Mouse (Mus musculus) C2C12 (cell line): Measurements from ENCODE around the gene Lrrtm3. TPM values are rescaled to one million over a fixed set of nuclear protein-coding genes. Genes with fewer than 3 reads are reported as not detected.

Source experiments
- H3K27me3 ChIP-seq: one replicate; pipeline ENCODE4 v1.6.1; 2011; ENCODE audit not compliant: control insufficient read depth, insufficient read depth, insufficient read length
- H3K36me3 ChIP-seq: one replicate; pipeline ENCODE4 v1.6.1; 2011; ENCODE audit not compliant: control insufficient read depth, insufficient read depth
- H3K4me3 ChIP-seq: one replicate; pipeline ENCODE4 v1.5.1; 2011; ENCODE audit warnings: mild to moderate bottlenecking, control low read depth; ENCODE audit not compliant: poor library complexity, insufficient read depth, severe bottlenecking
- H3K79me2 ChIP-seq: one replicate; pipeline ENCODE4 v1.6.1; 2011; ENCODE audit not compliant: control insufficient read depth, insufficient read depth
- H3K79me3 ChIP-seq: one replicate; pipeline ENCODE4 v1.6.1; 2011; ENCODE audit warnings: low read depth, control low read depth
- H3ac ChIP-seq: one replicate; pipeline ENCODE3; 2011; ENCODE audit warnings: low read depth; ENCODE audit not compliant: control insufficient read depth, insufficient read length
- CEBPB ChIP-seq: IDR thresholded peaks from one replicate; pipeline ENCODE4 v1.6.1; 2011; ENCODE audit warnings: low read depth, mild to moderate bottlenecking, control low read depth, moderate library complexity
- CTCF ChIP-seq: IDR thresholded peaks from one replicate; pipeline ENCODE4 v1.5.1; 2011; ENCODE audit not compliant: control insufficient read depth, insufficient read depth, insufficient read length
- FOSL1 ChIP-seq: IDR thresholded peaks from one replicate; pipeline ENCODE4 v1.8.0; 2011; ENCODE audit warnings: mild to moderate bottlenecking, low read length; ENCODE audit not compliant: poor library complexity, insufficient read depth, severe bottlenecking
- MAX ChIP-seq: IDR thresholded peaks from one replicate; pipeline ENCODE4 v1.6.1; 2011; ENCODE audit warnings: mild to moderate bottlenecking, control low read depth
- MYOD1 ChIP-seq: IDR thresholded peaks from one replicate; pipeline ENCODE4 v1.6.1; 2011; ENCODE audit warnings: low read depth; ENCODE audit not compliant: control insufficient read depth, insufficient read length
- MYOG ChIP-seq: IDR thresholded peaks from one replicate; pipeline ENCODE4 v1.6.1; 2011; ENCODE audit not compliant: control insufficient read depth, insufficient read length; ENCODE audit errors: extremely low read depth
- USF1 ChIP-seq: IDR thresholded peaks from one replicate; pipeline ENCODE4 v1.6.1; 2011; ENCODE audit warnings: low read depth, mild to moderate bottlenecking, control low read depth, moderate library complexity
- polyA plus RNA-seq: library from polyadenylated mRNA; unstranded; fragments of >200 nt; fragmentation: generic; extraction: Trizol; gene quantifications from one replicate; pipeline ENCODE4 v1.2.1, GENCODE M21; 2012; ENCODE audit warnings: missing spikeins

Gene Lrrtm3
- polyA plus RNA-seq, 1 experiment: not detected

DNA sequence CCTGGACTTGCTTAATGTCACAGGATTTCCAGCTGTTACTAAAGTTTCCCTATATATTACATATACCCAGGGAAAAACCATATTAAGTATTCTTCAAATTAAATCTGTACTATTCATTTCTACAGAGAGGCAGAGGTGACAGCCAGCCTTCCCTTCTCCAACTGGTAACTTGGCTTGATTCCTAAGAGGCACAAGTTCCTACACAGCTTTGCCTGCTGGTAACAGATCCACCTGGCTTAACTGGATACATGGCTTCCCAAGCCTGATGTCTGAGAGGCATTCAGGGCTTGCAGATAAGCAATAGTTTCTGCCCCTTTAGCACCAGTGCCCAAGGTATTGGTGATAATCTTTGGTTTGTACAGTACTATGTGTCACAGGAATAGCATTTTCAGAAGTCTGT is 190.2 kb downstream of the Lrrtm3 start:
- TF ChIP-seq CTCF (no peak), USF1 (no peak), MYOD1 (no peak), MYOG (no peak), CEBPB (no peak)
- Histone ChIP-seq H3K79me2 (no peaks in the 10 kb centered on the region), H3K4me3 (no peak overlapping the region), H3ac (no peak overlapping the region), H3K79me3 (no peaks in the 10 kb centered on the region), H3K36me3 (no peaks in the 10 kb centered on the region), H3K27me3 (no peaks in the 10 kb centered on the region)

DNA sequence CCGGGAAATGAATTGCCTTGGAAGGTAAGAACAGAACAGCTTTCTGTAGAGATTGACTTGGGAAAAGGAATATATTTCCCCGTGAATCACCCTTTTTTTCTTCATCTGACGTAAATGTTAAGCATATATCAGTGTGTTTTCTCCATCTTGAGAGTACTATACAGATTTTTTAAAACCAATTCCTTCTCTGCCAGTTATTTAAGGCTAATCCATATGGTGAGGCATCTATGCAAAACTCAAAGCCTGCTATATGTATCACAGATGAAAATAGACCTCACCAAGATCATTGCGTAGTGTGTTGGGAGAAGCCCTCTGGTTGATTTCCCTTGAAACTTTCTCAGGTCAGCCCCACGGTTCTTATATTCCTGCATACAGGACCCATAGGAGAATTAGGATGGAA is 195.5 kb downstream of the Lrrtm3 start:
- H3ac ChIP-seq: no peak overlapping the region
- no peaks in the 10 kb centered on the region for H3K79me2 ChIP-seq
- H3K79me3 ChIP-seq: no peaks in the 10 kb centered on the region
- H3K27me3 ChIP-seq: no peaks in the 10 kb centered on the region
- H3K4me3 ChIP-seq: no peak overlapping the region
- no peaks in the 10 kb centered on the region for H3K36me3 ChIP-seq
- TF ChIP-seq MYOG (no peak), MYOD1 (no peak), MAX (no peak), FOSL1 (no peak), CTCF (no peak), USF1 (no peak), CEBPB (no peak)

DNA sequence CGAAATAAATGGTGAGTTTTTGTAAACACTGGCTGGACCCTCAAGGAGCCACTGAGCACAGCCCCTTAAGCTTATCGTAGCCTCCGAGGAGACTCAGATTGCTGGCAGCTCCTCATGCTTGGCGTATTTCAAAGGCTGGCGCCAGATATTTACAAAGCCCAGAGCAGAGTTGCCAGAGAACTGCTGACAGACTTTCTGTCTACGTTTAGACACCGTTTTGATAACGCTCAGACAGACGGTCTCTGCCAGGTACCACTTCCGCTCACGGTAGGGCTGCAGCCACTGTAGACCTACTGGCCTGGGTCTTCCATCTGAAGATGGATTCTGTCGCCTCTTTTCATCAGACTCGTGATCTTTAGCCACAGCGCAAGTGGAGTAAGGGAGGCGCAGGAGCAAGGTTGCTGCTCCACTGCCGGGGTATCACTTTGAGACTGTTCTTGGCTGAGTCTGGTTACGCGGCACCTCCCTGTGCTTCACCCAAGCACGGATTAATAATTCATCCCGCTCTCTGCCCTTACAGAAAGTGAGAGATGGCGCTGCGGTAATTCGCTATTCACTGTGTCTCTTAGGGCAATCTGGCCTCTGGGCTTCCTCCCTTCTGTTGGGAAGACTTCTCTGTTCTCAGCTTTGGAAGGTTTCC is 203.5 kb downstream of the Lrrtm3 start:
- H3K4me3 ChIP-seq: no peak overlapping the region

DNA sequence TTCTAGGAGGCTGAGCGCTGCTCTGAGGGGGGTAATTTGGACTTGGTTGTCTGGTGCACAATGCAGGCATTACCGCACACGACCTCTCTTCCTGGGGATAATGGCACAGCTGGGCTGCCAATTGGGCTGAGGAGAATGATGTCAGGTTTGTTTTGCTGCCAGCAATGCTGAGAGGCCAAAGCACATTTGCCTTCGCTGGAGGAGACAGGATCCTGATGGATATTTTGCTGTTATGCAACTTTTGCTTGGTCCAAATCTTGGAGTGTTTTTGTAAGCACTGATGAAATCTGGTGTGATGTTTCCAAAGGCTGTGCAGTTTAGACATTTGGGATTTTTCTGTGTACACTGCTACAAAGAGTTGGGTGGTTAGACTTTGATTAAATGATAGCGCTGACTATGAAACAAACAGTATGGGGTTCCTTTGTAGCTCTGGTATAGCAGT is 209.6 kb downstream of the Lrrtm3 start:
- no peaks in the 10 kb centered on the region for H3K27me3 ChIP-seq
- no peak overlapping the region for H3K4me3 ChIP-seq
- H3K36me3 ChIP-seq: no peaks in the 10 kb centered on the region
- H3K79me2 ChIP-seq: no peaks in the 10 kb centered on the region
- no peak for TF ChIP-seq CTCF
- TF ChIP-seq FOSL1: no peak
- TF ChIP-seq MYOG: no peak
- TF ChIP-seq MYOD1: no peak
- TF ChIP-seq CEBPB: no peak
- no peak for TF ChIP-seq MAX
- TF ChIP-seq USF1: no peak
- no peaks in the 10 kb centered on the region for H3K79me3 ChIP-seq
- H3ac ChIP-seq: no peak overlapping the region

More for the DNA sequence above, 203.5 kb downstream of the Lrrtm3 start:
- no peaks in the 10 kb centered on the region for H3K36me3 ChIP-seq
- no peaks in the 10 kb centered on the region for H3K79me2 ChIP-seq
- TF ChIP-seq CEBPB (no peak), MAX (no peak), CTCF (no peak), MYOG (no peak), FOSL1 (no peak), USF1 (no peak), MYOD1 (no peak)
- H3ac ChIP-seq: no peak overlapping the region
- no peaks in the 10 kb centered on the region for H3K79me3 ChIP-seq
- H3K27me3 ChIP-seq: no peaks in the 10 kb centered on the region

Other genes with a start within 250 kb of the Lrrtm3 start
- not detected for gene Gm10118, start 162.8 kb downstream of the Lrrtm3 start, polyA plus RNA-seq